Mouse (Mus musculus): ENCODE results near the gene Syp.

Gene Syp

DNA sequence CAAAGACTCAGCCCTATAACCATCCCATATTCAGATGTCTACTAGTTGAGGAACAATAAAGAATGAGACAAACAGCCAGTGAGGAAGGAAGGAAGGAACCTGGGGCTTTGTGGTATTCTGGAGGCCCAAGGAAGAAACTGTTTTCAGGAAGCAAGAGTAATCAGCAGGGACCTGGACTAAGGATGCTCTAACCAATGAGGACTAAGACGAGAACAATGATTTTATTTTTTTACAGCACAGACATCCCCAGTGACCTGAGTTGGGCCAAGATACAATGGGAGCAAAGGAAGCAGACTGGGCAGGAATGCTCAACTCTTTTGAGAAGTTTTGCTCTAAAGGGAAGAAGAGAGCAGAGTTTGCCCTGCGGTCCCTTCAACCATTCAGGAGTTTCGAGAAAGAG, 24.7 kb downstream of the Syp start:
- DNase-seq (ENCODE audit: extremely low read depth, low read depth): no peak

DNA sequence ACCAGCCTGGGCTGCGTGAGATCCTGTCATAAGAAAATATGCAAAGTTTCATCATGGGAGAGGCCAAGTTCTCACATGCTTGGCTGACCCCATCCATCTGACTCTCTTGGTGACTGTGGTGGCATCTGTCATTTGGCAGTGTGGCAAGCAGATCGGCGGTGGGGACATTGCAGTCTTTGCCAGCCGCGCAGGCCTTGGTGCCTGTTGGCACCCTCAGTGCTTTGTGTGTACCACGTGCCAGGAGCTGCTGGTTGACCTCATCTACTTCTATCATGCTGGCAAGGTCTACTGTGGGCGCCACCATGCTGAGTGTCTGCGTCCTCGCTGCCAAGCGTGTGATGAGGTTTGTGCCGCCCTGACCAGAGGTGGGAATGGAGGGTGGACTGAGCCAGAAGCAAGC, 26.5 kb downstream of the Syp start:
- DNase-seq (ENCODE audit: extremely low read depth, low read depth): no peak

DNA sequence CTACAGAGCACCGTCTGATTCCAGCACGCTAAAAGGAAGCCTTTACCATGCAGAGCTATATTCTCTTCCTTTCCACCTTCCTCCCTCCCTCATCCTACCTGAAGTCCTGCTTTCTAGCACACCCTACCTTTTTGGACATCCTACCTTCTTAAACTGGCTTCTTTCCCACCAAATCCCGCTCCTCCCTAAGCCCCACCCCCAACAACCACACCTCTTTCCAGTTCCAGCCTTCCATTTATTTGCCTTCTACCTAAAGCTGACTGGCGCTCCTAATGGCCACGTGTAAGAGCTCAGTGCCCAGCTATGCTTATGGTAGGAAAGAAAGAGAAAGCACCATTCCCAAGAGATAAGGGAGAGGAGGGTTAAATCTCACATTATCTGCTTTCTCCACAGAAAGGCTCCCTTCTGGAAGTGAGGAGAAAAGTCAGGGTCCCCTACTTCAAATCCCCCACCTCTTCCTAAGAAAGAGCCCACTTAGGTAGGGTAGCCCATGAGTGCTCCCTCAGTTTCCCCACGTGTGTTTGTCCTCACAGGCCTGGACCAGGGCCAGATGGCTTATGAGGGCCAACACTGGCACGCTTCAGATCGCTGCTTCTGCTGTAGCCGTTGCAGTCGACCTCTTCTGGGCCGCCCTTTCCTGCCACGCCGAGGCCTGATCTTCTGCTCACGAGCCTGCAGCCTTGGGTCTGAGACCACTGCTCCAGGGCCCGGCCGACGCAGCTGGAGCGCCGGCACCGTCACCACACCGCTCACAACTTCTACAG, 27.6 kb downstream of the Syp start:
- no peak for DNase-seq (ENCODE audit: extremely low read depth, low read depth)

DNA sequence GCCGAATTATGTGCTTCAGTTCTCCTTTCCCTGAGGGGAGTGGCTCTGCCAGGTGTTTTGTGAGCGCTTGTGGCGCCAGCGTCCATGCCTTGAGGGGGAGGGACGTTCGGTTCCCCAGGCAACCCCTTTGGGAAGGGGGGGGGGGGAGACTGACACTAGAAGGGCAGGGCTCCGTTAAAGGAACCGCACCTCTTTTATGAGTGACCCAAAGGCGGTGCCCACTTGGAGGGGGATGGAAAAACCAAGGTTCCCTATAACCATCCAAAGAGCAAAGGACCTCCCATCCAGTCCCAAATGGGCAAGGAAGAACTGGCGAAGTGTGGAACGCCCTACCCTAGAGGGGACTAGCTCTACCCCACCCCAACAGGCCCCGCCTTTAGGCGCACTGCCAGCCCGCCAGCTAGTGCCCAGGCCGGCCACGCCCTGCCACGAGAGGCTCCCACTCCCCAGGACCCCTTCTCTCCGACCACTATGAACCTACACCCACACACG, 32.2 kb downstream of the Syp start:
- peak; percentile 66 for DNase-seq (ENCODE audit: extremely low read depth, low read depth)

DNA sequence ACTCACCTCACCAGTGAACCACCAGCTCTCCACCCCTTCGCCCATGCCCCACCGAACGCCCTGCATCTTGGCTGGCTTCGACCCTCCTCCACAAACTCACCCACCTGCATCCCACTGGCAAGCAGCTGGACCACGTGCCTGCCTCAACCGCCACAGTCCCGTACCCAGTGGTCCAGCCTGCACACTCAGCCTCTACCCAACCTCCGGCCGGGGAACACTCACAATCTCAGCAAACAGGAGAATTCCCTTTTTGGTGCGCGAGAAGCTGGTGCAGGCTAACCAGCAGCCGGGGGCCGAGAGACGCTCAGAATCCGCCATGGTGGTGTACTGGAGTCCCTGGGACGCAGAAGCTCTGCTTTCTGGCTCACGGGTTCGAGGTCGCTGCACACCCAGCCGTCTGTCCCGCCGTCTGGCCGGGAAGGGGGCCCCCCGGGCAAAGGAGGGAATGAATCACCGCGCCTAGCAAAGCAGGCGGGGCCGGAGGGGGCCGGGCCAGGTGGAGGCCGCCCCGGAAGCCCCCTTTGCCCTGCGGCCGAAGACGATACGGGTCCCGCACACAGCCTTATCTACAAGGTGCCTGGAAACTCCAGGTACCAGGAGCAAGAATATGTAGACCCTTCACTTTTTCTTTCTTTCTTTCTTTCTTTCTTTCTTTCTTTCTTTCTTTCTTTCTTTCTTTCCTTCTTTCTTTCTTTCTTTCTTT, 32.8 kb downstream of the Syp start, which contains the start of gene Plp2:
Plp2 (minus strand) TSS at position 470 of the 703 bp plus-strand sequence.
- no peak for DNase-seq (ENCODE audit: extremely low read depth, low read depth)

DNA sequence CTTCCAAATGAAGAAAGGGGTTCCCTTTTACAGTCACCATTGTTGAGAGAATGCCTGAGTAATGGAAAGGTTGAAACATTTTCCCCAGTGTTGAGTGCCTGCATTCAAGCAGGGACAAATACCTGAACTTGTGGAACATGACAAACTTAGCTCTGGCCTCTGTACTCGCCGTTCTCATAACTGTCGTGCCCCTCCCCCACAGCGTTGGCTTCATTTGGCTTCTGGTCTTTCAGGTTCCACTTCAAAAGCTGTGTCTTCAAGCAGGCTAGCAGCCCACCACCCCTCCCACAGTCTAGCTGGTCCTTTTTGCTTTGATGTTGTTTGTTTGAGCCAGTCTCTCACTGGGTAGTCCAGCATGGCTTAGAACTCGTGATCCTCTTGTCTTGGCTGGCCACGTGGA, 34.5 kb downstream of the Syp start:
- no peak for DNase-seq (ENCODE audit: extremely low read depth, low read depth)

DNA sequence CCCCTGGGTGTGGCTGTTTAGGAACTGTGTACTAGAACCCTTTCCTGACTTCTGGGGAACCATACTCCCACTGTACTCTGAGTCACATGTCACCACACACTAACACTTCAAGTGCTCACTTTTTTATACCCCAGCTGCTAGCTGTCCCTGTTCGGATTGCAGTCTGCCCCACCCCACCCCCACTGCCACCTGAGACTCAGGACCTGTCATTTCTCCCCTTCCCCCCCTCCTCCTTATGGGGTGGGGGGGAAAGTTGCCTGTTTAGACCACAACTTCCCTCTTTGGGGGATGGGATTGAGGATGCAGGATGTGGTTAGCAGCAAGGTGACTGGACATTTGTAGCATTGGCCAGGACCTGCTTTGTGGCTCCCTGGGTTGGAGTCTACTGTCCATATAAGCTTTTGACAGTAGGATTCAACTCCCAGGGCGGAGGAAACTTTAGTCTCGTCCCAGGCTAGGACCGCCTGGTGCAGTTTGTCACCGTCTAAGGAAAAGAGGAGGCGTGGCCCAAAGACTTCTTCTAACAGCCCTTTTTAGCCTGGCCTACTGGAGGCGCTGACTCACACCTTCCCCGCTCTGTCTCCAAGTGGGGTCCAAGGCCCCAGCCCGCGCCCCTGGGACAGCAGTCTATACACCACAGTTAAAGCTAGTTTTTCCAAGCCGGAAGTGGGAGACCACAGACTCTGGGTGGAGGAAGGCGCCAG, 35.5 kb downstream of the Syp start:
- DNase-seq (ENCODE audit: extremely low read depth, low read depth): peak; percentile 56

DNA sequence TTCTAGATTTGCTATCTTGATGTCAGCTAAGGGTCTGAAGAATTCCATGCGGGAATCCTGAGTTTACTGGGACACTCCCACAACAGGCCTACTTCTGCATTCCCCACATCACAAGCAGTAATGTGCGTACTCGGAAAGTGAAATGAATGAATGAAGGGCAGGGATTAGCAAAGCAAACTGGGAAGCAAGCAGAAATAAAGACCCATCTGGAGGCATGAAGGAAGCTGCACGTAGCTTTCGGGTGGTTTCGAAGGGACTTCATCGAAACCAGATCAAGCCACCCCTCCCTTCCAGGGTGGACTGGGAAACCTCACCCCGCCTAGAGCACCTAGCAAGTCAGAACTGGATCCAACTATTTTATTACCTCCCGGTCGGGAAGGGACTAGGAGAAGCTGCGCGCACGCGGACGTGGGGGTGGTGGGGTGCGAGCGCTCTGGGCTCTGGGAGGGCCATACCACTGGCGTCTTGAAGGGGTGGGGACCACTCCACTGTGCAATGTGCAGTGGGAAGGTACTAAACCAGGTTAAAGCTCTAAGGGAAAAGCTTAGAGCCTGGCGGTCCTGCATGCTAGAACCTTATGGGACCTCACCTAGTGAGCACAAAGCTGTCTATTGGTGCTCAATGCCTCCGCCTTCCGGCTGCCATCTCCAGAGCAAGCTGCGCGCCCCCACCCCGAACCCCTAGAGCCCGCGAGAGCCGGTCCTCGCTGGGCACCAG, 36.2 kb downstream of the Syp start:
- no peak for DNase-seq (ENCODE audit: extremely low read depth, low read depth)

DNA sequence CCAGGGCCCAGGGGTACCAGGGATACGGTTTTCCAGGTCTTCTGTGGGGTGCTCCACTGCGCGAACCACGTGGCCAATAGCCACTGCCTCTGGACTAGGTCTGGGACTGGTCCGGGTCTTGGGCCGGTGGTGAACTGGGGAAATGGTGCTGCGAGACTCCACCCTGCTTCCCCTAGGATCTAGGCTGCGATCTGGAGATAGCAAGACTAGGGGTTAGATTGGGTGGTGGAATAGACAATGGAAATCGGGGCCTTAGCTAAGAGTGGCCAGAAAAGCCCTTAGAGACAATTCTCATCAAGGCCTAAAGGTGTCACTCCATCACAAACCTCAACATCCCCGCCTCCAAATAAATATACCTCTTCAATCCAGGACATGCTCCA, 36.7 kb downstream of the Syp start:
- no peak for DNase-seq (ENCODE audit: extremely low read depth, low read depth)

DNA sequence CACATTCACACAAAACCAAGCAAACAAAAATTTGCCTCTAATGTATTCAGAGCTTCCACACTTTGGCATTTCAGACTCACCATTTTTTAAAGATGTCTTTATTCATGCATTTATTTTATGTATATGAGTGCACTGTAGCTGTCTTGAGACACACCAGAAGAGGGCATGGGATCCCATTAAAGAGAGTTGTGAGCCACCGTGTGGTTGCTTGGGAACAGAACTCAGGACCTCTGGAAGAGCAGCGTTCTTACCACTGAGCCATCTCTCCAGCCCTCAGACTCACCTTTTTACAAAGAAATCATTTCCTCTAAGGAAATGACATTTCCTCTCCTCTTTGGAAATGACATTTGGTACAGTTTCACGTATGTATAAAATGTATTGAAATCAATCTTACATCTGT, 40.7 kb downstream of the Syp start:
- DNase-seq (ENCODE audit: extremely low read depth, low read depth): no peak

DNA sequence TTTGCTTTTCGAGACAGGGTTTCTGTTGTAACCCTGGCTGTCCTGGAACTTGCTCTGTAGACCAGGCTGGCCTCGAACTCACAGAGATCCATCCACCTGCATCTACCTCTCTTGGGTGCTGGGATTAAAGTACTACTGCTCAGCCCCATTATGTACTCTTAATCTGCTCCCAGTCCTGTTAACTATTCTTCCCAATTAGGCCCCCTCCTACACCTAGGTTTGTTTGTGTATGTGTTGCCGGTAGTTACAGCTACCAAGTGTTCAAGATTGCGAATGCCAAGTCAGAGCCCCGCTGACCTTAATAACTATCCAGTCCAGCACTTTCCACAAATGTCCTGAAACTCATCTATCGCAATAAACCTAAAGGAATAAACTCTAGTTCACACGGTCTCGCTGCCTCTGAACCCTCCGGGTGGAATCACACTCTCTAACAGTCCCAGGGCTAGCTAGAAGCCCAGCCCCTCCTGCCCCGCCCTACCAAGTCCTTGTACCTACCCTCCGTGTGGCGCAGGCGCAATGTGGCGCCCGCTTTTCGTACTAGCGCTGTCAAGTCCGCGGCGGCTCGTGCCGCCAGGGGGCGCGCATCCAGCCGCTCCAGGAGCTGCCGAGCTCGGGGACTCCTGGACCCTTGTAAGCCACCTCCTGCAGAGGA, 41.3 kb downstream of the Syp start:
- DNase-seq (ENCODE audit: extremely low read depth, low read depth): peak; percentile 85

DNA sequence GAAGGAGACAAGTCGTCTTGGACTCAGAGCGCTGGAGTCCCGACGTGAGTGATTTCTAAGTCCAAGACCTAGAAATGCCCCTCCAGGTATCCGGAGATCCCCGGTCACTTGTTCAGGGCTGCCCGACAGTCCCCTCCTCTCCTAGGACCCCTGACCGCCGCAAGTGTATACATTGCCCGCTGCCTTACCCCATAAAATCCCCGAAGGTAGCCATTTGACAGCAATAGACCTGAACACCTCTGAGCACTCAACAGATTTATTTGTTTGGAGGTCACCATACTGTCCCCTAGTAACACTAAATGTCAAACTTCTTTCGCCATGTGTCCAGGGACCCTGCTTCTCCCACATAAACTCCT, 41.8 kb downstream of the Syp start:
- DNase-seq (ENCODE audit: extremely low read depth, low read depth): no peak

DNA sequence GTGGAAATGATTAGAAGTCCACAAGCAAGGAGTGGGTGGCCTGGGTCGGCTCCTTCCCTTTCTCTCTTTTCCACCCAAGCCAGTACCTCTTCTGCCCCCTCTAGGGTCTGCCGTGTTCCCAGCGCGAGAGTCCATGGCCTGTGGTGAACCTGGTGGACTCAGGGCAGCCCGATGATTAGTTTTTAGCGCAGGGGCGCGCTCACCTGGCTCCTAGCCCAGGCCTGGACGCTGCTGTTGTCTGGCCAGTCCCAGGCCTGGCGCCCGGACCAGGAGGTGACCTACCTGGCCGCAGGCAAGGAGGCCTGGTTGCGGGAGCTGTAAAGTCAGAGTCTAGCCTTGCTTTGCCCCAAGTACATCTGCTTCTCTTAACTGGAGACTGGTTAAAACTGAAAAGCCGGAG, 42.6 kb downstream of the Syp start, which contains the start of gene Magix:
Magix (minus strand) TSS at position 388 of the 400 bp plus-strand sequence.
- DNase-seq (ENCODE audit: extremely low read depth, low read depth): no peak

DNA sequence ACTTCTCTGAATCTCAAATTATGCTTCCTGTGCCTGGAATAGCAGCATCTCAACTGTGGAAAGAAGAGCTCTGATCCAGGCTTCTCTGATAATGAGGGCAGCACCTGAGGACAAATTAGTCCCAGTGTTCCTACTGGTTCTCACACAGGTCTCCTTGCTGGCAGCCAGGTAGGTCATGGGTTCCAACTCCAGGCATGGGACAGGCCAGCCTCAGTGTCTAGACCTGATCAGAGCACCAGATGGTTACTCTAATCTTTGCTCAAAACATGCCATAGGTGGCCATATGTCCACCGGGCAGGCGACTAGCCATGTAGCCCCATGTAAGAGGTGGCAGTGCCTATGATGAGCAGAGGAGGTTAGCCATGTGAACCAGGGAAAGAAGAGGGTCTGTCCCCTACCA, 50.0 kb downstream of the Syp start:
- no peak for DNase-seq (ENCODE audit: extremely low read depth, low read depth)

DNA sequence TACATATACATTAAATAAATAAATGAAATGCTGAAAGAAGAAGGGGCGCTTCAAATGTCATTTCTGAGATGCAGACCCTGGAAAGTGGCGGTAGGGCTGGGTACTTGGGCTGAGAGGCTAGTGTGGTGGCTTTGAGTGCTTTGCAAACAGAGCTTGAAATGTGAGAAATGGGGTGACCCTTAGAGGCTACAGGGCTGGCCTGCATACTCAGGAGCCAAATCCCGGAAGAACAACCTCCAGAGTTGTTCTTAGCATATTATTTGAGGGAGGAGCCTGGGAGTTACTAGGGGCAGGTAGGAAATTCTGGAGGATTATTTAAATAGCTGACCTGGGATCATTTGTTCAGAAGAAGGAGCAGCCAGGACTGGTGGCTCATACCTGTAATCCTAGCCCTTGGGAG, 52.2 kb downstream of the Syp start:
- no peak for DNase-seq (ENCODE audit: extremely low read depth, low read depth)

DNA sequence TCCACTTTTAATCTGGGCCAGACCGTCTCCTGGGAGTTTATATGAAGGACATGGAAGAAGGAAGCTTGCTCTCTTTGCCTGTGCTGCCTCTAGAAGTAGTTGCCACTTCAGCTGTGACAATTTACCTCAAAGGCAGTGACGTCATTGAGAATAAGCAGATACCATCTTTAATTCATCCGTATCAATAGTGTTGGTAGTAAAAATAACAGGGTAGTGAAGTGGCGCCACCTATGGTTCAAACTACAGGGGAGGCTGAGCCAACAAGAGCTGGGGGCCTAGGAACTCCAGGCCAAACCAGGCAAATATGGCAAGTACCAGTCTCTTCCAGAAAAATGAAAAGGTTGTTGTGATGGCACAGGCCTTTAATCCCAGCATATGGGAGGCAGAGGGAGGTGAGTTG, 54.6 kb downstream of the Syp start:
- DNase-seq (ENCODE audit: extremely low read depth, low read depth): no peak

DNA sequence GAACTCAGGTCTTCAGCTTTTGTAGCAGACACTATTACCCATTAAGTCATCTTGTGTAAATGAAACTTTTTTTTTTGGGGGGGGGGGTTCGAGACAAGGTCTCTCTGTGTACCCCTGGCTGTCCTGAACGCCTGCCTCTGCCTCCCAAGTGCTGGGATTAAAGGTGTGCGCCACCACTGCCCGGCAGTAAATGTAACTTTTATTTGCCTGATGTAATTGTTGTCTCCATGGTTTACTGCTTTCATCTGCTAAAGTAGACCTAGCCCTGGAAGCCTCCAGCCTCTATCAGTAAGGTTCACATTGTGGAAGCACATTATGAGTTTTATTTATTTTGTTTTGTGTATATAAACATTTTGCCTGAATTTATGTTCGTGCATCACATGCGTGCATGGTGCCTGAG, 58.2 kb downstream of the Syp start:
- no peak for DNase-seq (ENCODE audit: extremely low read depth, low read depth)

DNA sequence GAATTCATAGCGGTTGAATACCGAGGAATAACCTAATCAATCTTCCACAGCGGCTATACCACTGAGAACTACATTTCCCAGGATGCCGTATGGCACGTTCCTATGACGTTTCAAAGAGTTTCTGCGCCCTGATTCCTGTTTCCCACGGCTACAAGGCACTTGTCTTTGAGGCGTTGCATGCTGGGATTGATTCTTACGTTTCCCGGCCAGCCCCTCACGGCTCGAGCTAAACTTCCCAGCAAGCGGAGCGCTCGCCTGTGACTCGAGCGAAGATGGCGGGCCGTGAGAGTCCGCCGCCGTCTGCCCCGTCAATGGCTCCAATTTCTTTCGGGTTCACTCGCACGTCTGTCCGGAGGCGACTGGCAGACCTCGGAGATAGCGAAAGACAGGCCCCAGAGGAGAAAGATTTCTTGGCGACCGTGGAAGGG, 58.7 kb downstream of the Syp start, which contains the start of gene Gpkow:
Gpkow (plus strand) TSS at position 178 of the 428 bp plus-strand sequence.
- DNase-seq (ENCODE audit: extremely low read depth, low read depth): peak; percentile 96
